Mouse (Mus musculus) lung, embryonic 16.5 days (tissue): ENCODE measurements at regions not wholly inside any gene's neighbourhood (a gene's known extent, or its start where the extent isn't known, plus 50 kb on each side); places are given as distances from the start of the nearest gene placed in this dataset.

Experiments used
- ATAC-seq: fragments of 200-750 bp; cut with Nextera tagmentation; 2 replicates; pipeline ENCODE4 v1.8.0; 2017; ENCODE audit warnings: low read depth, mild to moderate bottlenecking, moderate library complexity
- H3K27ac ChIP-seq: fragments of 300-500 bp; sonication (generic); 2 replicates; pipeline ENCODE4 v1.5.1; 2014; ENCODE audit warnings: mild to moderate bottlenecking, control low read depth, low read length
- H3K27me3 ChIP-seq: fragments of 300-500 bp; sonication (generic); 2 replicates; pipeline ENCODE4 v1.6.1; 2014; ENCODE audit warnings: low read depth, low read length, mixed read lengths; ENCODE audit not compliant: control insufficient read depth, insufficient read depth
- H3K36me3 ChIP-seq: fragments of 300-500 bp; sonication (generic); 2 replicates; pipeline ENCODE4 v1.6.1; 2014; ENCODE audit warnings: low read length; ENCODE audit not compliant: control insufficient read depth, insufficient read depth
- H3K4me1 ChIP-seq: fragments of 300-500 bp; sonication (generic); replicated peaks from 2 replicates; pipeline ENCODE4 v1.6.1; 2014; ENCODE audit warnings: low read length, mixed read lengths; ENCODE audit not compliant: control insufficient read depth, insufficient read depth
- H3K4me2 ChIP-seq: fragments of 300-500 bp; sonication (generic); 2 replicates; pipeline ENCODE4 v1.6.1; 2014; ENCODE audit warnings: low read depth, low read length, control low read depth
- H3K4me3 ChIP-seq: fragments of 300-500 bp; sonication (generic); 2 replicates; pipeline ENCODE4 v1.5.1; 2014; ENCODE audit warnings: mild to moderate bottlenecking, low read length, control low read depth
- H3K9ac ChIP-seq: fragments of 300-500 bp; sonication (generic); 2 replicates; pipeline ENCODE4 v1.6.1; 2014; ENCODE audit warnings: low read length, control low read depth
- H3K9me3 ChIP-seq: fragments of 300-500 bp; sonication (generic); 2 replicates; pipeline ENCODE4 v1.6.1; 2016; ENCODE audit warnings: low read length; ENCODE audit not compliant: control insufficient read depth
- WGBS: fragments of 180-500 bp; shearing (Covaris S2); extraction: QIAGEN DNeasy Blood & Tissue Kit; methylation state at CpG from one replicate; pipeline ENCODE4 v1.1.7; 2014; 5-methylcytosine and 5-hydroxymethylcytosine counted together

DNA sequence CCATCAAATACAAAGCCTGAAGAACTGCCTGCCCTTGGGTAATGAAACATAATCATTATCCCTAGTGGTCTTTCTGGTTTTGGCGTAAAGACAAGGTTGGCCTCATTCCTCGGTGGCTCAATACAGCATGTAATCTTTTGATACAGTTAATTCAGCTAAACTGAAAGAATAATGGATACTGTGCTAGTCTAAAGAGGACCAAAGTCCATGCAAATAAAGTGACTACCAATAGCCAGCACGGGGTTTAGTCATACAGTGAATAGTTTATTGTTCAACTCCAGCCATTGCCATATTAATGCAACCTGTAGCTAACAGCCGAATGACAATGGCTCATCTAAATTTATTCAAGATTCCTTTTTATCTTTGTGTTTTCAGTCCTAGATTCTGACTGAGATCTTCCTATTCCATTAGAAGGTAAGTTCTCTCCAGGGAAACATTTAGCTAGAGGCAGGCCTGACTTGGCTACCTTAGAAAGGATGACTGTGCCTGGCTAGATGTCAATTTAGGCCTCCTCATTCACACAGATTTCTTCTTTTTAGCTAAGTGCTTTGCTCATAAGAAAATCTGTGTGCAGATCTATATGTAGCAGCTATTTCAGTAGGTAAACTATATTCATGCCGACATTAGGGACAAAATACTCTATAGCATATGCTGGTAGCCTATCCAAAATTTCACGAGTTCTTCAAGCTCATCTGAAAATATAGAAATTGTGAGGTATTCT lies 74.4 kb downstream of the Arrdc3 start:
- no peak for ATAC-seq
- Histone ChIP-seq H3K4me3 (no peak overlapping the region), H3K9me3 (no peaks in the 10 kb centered on the region), H3K27me3 (no peaks in the 10 kb centered on the region), H3K36me3 (no peaks in the 10 kb centered on the region), H3K4me2 (no peak overlapping the region), H3K27ac (no peak overlapping the region), H3K4me1 (0 out of 2 replicates have a peak, but pooled peaks cover 2% of the 10 kb centered on the region), H3K9ac (no peak overlapping the region)
- 89% methylated on average over 6 of the region's 6 CpGs for WGBS

DNA sequence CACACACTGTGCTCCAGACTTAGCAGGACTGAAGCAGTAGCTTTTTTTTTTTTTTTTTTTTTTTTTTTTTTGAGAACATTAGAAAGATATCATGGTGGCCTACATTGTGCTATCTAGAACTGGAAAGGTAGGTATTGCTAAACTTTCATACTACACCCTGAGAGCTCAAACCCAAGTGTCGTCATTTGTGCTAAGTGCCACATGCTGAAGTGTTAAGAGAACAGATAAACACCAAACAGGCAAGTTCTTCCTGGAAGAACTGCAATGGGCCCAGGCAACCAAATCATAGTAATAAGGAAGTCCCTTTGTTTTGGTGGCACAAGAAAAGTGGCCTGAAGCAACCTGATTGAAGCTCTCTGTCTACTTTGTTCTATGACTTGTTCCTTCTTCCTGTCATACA lies 76.6 kb downstream of the Arrdc3 start:
- Histone ChIP-seq H3K36me3 (no peaks in the 10 kb centered on the region), H3K27ac (no peak overlapping the region), H3K9me3 (no peaks in the 10 kb centered on the region), H3K4me3 (no peak overlapping the region), H3K9ac (no peak overlapping the region), H3K4me2 (no peak overlapping the region), H3K4me1 (peaks cover 7% of the 10 kb centered on the region; the same call in 1 of the 2 replicates), H3K27me3 (no peaks in the 10 kb centered on the region)
- WGBS = 59% methylated on average over 1 of the region's 1 CpGs
- ATAC-seq = no peak

DNA sequence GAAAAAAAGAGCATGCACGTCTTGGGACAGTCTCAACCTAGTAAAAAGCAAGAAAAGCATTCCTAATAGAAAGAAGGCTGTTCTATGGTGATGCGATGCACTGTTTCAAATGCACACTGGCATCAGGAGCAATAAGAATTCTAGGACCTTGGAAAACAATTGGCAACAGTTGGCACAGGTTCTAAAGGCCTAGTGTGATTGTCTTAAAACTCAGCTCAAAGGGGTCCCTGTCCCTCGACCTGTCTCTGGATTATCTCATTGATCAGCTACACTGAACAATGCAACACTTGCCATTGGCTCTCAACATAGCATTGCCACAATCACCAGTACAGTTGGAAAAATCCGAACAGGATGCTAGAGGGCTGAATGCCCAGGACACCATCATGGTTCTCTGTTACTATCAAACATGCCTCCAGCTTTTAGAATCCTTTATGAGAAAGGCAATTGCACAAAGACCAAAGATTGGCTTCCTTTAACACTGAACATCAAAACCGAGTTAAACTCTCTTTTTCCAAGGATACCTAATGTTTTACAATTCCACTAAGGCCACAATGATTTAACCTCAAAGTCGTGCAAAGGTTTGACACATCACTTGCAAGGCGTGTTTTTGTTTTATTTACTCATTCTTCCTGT lies 78.9 kb downstream of the Arrdc3 start:
- Histone ChIP-seq H3K9ac (no peak overlapping the region), H3K4me1 (peaks cover 7% of the 10 kb centered on the region; the same call in 1 of the 2 replicates), H3K27me3 (no peaks in the 10 kb centered on the region), H3K36me3 (no peaks in the 10 kb centered on the region), H3K4me2 (peak overlapping the region; percentile 76; the same call in 1 of the 2 replicates), H3K27ac (peak overlapping the region; percentile 93; the same call in 1 of the 2 replicates), H3K9me3 (no peaks in the 10 kb centered on the region), H3K4me3 (no peak overlapping the region; the same call in 1 of the 2 replicates)
- no peak for ATAC-seq
- WGBS = 44% methylated on average over 7 of the region's 7 CpGs

DNA sequence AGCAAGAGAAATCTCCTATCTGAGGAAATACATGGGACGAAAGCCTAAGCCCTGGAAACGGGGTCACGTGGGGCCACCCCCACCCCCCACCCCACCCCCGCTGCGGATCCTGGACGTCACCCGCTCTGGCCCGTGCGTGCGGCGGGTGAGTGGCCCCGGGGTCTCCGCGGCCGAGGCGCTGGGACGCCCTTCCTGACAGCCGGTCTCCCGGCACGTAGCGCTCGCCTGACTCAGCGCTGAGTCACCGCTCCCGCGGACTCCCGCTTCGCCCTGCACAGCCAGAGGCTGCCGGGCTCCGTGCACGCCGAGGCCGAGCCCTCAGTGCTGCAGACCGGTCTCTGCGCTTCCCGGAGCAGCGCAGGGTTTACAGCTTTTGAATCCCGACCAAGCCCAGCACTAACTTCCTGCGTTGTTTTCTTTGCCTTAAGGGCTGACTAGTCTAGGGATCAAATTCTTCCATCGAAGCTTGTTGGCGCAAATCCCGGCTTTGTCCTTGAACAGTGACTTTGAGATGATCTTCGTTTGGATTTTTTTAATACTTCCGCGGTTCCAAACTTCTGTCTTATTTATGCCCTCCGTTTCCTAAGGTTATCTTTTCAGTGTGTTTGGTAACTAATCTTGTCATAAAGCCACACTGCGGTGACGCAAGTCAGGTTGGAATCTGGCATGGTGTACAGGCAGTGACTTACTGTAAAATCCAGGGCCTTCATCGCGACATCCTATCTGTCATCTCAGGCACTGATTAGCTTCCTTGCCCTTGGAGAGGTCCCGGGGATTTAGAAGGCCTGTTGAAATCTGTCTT lies 79.8 kb downstream of the Arrdc3 start:
- 2% methylated on average over 51 of the region's 51 CpGs for WGBS
- peak overlapping the region; percentile 76 for H3K4me2 ChIP-seq
- peak overlapping the region; percentile 93 for H3K27ac ChIP-seq
- ATAC-seq = peak; percentile 98
- no peaks in the 10 kb centered on the region for H3K36me3 ChIP-seq
- peak overlapping the region; percentile 52 for H3K4me3 ChIP-seq
- H3K9ac ChIP-seq = peak overlapping the region; percentile 69
- H3K27me3 ChIP-seq = no peaks in the 10 kb centered on the region
- H3K9me3 ChIP-seq = no peaks in the 10 kb centered on the region
- H3K4me1 ChIP-seq = peaks cover 7% of the 10 kb centered on the region; the same call in 1 of the 2 replicates

DNA sequence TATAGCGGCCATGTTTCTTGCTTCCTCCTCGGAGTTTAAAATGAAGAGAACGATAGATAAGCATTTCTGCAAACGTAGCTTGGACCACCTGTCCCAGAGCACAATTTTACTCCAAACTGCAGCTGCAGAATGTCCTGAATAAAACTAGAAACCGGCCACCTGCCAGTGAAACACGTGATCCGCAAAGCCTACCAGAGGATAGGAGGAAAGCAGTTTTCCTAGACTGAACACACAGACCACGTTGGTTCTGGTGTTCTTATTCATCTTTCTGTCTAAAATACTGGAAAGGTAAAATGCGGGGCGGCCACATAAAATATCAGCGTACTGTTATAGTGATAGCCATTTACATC lies 80.4 kb downstream of the Arrdc3 start:
- Histone ChIP-seq H3K27ac (peak overlapping the region; percentile 93), H3K4me2 (peak overlapping the region; percentile 76), H3K9ac (peak overlapping the region; percentile 69), H3K4me1 (peaks cover 7% of the 10 kb centered on the region; the same call in 1 of the 2 replicates), H3K9me3 (no peaks in the 10 kb centered on the region), H3K27me3 (no peaks in the 10 kb centered on the region), H3K36me3 (no peaks in the 10 kb centered on the region), H3K4me3 (peak overlapping the region; percentile 52)
- 61% methylated on average over 11 of the region's 11 CpGs for WGBS
- ATAC-seq = no peak

DNA sequence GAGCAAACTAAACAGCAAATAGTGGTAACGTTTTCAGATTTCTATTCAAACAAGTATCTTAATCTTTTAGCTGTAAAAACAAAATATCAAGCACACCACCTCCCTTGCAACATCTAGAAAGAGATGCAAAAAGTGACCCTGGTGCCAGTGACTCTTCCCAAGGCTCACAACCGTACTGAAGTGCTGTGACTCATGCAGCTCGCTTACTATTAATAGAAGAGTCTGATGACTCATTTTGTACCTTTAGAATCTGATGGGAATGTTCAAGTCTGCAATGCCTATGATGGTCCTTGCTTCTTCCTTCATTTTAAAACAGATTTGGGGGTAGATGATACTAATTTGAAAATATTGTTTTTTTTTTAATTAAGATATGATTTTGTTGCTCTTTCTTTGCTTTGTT lies 88.5 kb downstream of the Arrdc3 start:
- Histone ChIP-seq H3K27me3 (no peaks in the 10 kb centered on the region), H3K27ac (no peak overlapping the region), H3K4me2 (no peak overlapping the region), H3K9me3 (no peaks in the 10 kb centered on the region), H3K4me3 (no peak overlapping the region), H3K4me1 (no peaks in the 10 kb centered on the region), H3K9ac (no peak overlapping the region), H3K36me3 (no peaks in the 10 kb centered on the region)
- no peak for ATAC-seq
- 60% methylated on average over 3 of the region's 3 CpGs for WGBS

DNA sequence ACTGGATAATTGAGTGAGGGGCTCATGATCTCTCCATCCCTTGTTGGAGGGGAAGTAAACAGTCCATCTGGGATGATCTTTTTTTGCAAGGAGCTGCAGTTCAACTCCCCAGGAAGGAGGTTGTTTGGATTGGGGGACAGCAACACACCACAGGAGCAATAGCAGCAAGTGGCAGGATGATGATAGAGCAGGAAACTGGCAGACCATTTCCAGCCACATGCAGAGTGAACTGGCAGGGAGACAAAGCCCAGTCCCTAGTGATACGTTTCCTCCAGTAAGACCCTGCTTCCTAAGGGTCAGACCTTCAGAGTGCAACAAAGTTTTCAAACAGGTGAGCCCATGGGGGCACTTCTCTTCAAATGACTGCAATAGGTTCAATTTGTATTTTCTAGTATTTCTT lies 91.2 kb downstream of the Arrdc3 start:
- Histone ChIP-seq H3K27ac (no peak overlapping the region), H3K4me3 (no peak overlapping the region), H3K4me1 (no peaks in the 10 kb centered on the region), H3K4me2 (no peak overlapping the region), H3K27me3 (no peaks in the 10 kb centered on the region), H3K9ac (no peak overlapping the region), H3K36me3 (no peaks in the 10 kb centered on the region), H3K9me3 (no peaks in the 10 kb centered on the region)
- WGBS = 65% methylated on average over 1 of the region's 1 CpGs
- ATAC-seq = no peak

DNA sequence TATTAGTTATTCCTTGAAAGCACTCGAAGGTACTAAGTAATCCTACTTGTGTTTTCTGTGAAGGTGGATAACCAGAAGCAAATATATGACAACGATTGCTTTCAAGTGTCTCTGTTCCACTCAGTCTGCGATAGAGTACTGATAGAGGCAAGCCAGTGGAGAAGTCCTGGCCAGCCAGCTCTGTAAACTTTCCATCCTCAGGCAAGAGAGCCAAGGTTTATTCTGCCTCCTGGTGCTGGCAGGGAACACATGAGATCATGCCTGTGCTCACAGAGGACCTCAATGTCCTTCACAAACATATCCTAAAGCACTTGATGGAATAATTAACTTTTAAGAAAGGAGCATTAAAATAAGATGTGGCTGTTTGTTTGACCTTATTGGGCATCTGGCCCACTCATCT lies 94.1 kb downstream of the Arrdc3 start:
- Histone ChIP-seq H3K4me3 (no peak overlapping the region), H3K4me1 (no peaks in the 10 kb centered on the region), H3K9me3 (no peaks in the 10 kb centered on the region), H3K9ac (no peak overlapping the region), H3K36me3 (no peaks in the 10 kb centered on the region), H3K27ac (no peak overlapping the region), H3K4me2 (no peak overlapping the region), H3K27me3 (no peaks in the 10 kb centered on the region)
- WGBS = 56% methylated on average over 3 of the region's 3 CpGs
- no peak for ATAC-seq

DNA sequence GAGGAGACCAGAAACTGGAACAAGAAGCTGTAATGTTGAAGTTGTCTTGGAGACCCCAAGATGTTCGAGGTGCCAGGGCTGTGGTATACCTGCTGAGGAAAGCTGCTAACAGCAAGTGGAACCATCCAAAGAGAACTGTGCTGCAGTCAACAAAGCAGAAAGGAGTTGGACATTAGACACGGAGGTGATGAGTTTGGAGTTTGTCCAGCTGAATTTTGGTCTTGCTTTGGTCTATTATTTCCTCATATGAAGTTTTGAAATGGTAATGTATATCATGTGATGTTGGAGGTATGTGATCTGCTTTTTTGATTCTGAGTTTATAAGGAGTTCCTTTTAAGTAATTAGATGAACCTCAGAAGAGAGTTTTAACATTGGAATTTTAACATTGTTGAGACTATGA lies 98.0 kb downstream of the Arrdc3 start:
- Histone ChIP-seq H3K27ac (no peak overlapping the region), H3K9me3 (no peaks in the 10 kb centered on the region), H3K36me3 (no peaks in the 10 kb centered on the region), H3K4me3 (no peak overlapping the region), H3K4me1 (no peaks in the 10 kb centered on the region), H3K4me2 (no peak overlapping the region), H3K9ac (no peak overlapping the region), H3K27me3 (no peaks in the 10 kb centered on the region)
- ATAC-seq = no peak
- WGBS = 75% methylated on average over 2 of the region's 2 CpGs
